Mouse (Mus musculus) spleen, adult 2 months (tissue): Measurements from ENCODE around the gene Pcyt2.

Source experiments
- CTCF ChIP-seq: fragments of 200-500 bp; IDR thresholded peaks from 2 replicates; pipeline ENCODE4 v1.5.1; 2011; ENCODE audit warnings: mild to moderate bottlenecking, inconsistent platforms; ENCODE audit not compliant: insufficient read depth, insufficient read length, insufficient replicate concordance; ENCODE audit errors: extremely low read depth
- POLR2A ChIP-seq: fragments of 200-500 bp; IDR thresholded peaks from 2 replicates; pipeline ENCODE4 v1.6.1; 2011; ENCODE audit warnings: low read depth, low read length, inconsistent platforms

DNA sequence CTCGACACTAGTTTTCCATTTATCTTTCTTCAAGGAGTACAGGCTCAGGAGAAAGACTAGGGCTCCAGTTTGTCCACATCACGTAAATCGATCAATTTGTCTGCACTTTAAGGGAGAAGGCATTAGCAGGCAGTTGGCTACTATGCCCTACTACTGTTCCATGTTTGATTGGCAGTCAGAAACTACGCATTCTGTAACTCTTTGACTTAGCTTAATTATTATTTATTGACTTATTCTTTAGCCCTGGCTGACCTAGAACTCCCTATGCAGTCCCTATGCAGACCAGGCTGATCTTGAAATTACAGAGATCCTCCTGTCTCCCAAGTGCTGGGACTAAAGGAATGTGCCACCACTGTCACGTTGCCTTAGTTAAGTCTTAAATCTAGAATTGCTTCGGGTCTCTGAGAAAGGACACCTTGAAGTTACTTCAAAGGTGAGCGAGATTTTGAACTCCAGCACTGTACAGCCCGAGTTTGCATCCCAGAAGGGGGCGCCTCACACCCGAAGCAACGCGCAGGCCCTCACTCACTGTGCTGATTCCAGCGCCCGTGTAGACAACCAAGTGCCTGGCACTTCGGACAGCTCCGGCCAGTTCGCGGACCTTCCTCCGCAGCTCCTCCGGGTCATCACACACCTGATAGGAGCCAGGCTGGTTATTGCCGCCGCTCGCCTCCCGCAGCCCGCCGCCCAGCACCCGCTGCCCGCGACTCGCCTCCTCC lies 6.4 kb upstream of the Pcyt2 start:
- TF ChIP-seq CTCF (peak; percentile 77; the same call in 1 of the 2 replicates), POLR2A (no peak)
